Mouse (Mus musculus): ENCODE results near the gene Polr3e.
"Not testable (repeated sequence)": the region's sequence is repeated elsewhere in the genome, so short reads cannot be mapped to it uniquely, and the experiment has no call there.

DNA sequence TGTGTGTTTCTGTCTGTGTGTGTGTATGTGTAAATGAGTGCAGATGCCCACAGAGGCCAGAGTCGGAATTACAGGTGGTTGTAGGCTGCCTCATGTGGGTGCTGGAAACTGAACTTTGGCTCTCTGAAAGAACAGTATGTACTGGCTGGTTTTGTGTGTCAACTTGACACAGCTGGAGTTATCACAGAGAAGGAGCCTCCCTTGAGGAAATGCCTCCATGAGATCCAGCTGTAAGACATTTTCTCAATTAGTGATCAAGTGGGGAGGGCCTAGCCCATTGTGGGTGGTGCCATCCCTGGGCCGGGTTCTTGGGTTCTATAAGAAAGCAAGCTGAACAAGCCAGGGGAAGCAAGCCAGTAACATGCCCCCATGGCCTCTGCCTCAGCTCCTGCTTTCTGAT, 54.9 kb downstream of the Polr3e start:
- not testable (repeated sequence) for TF ChIP-seq GATA1 (IDR thresholded peaks at IDR 0.05; ENCODE audit: borderline replicate concordance, low read length); FLI1 (IDR thresholded peaks at IDR 0.05; ENCODE audit: low read length)

All from megakaryocyte, embryonic 14.5 days (primary cell).